Comparison of ENCODE assay signal across 37 mouse cellular contexts in genomic region chr1:93988786-93989185, GRCm38 (mm10). TPM values are rescaled to one million over a fixed set of nuclear protein-coding genes. Genes with fewer than 3 reads are reported as not detected.
DNase-seq lines count a peak whose midpoint lies in the region; ATAC-seq and TF ChIP-seq lines count a peak whose summit lies in the region.
"Had no signal": no experiment of that assay in that cellular context is flagged by ENCODE, and none has a peak within 500 bp of the region (broad histone marks: within the 10 kb centered on the region; RNA-seq: fewer than 3 reads in every experiment).

No protein-coding gene starts in this region.

- WGBS in heart, postnatal 0 days, result 45% methylated on average over 3 of the region's 3 CpGs
- WGBS in embryonic facial prominence, embryonic 10.5 days, result 71% methylated on average over 3 of the region's 3 CpGs

- no peaks in the 10 kb centered on the region for H3K27me3 ChIP-seq in heart, postnatal 0 days (ENCODE audit: control insufficient read depth, insufficient read depth, low read length)
- no peaks in the 10 kb centered on the region for H3K27me3 ChIP-seq in embryonic facial prominence, embryonic 10.5 days (replicated peaks; ENCODE audit: low read depth, poor library complexity, severe bottlenecking)
- H3K27me3 ChIP-seq: embryonic facial prominence, embryonic 13.5 days; forebrain, embryonic 15.5 days; hindbrain, embryonic 13.5 days; limb, embryonic 13.5 days; lung, embryonic 15.5 days; neural tube, embryonic 12.5 days had no signal

- TF ChIP-seq CTCF in heart, postnatal 0 days (IDR thresholded peaks at IDR 0.05; ENCODE audit: low read depth), result peak; percentile 39
- TF ChIP-seq CTCF in layer of hippocampus, adult 2 months (conservative IDR thresholded peaks at IDR 0.05), result peak; percentile 49

- peak; percentile 62 to 75 for DNase-seq in adrenal gland, adult (ENCODE audit: inconsistent age in 2 of 2, low spot score in 1 of 2)
- DNase-seq in adrenal gland, postnatal 4 days (ENCODE audit: low spot score in 2 of 2), result no peak
- DNase-seq in heart, postnatal 0 days (ENCODE audit: low spot score), result no peak
- no peak for DNase-seq in heart, adult 9 months (ENCODE audit: low spot score in 2 of 2)
- no peak for DNase-seq in layer of hippocampus, adult 2 months (ENCODE audit: low spot score in 2 of 2)
- DNase-seq in layer of hippocampus, postnatal 14 days (ENCODE audit: low spot score in 2 of 2), result no peak
- no peak for DNase-seq in embryonic facial prominence, embryonic 10.5 days (ENCODE audit: low spot score)
- no peak for DNase-seq in testis, postnatal 10 days (ENCODE audit: low spot score)
- DNase-seq: cerebellum, adult 9-11 months; embryo, embryonic 11 days; gastrocnemius, postnatal 25 days; heart, postnatal 4 days; kidney, adult 9 months; kidney, postnatal 14 days; right cerebral cortex, adult 18-20 months; spleen, adult 18-20 months; thymus, adult 2 months; thymus, postnatal 36 days had no signal

- H3K4me1 ChIP-seq in heart, postnatal 0 days (ENCODE audit: control insufficient read depth, insufficient read depth), result no peaks in the 10 kb centered on the region
- no peaks in the 10 kb centered on the region for H3K4me1 ChIP-seq in embryonic facial prominence, embryonic 10.5 days
- H3K4me1 ChIP-seq: embryonic facial prominence, embryonic 13.5 days; forebrain, embryonic 10.5 days; forebrain, embryonic 15.5 days; hindbrain, embryonic 13.5 days; limb, embryonic 13.5 days; lung, embryonic 15.5 days; midbrain, embryonic 10.5 days; neural tube, embryonic 12.5 days had no signal

- no peak for TF ChIP-seq EP300 in heart, postnatal 0 days (IDR thresholded peaks at IDR 0.05; ENCODE audit: low read depth)

- no peaks in the 10 kb centered on the region for H3K36me3 ChIP-seq in heart, postnatal 0 days (replicated peaks; ENCODE audit: control insufficient read depth, insufficient read depth, low read length)
- H3K36me3 ChIP-seq in embryonic facial prominence, embryonic 10.5 days (replicated peaks), result no peaks in the 10 kb centered on the region
- H3K36me3 ChIP-seq: embryonic facial prominence, embryonic 13.5 days; forebrain, embryonic 10.5 days; forebrain, embryonic 15.5 days; hindbrain, embryonic 13.5 days; limb, embryonic 13.5 days; lung, embryonic 15.5 days; midbrain, embryonic 10.5 days; neural tube, embryonic 12.5 days had no signal

- no peak for ATAC-seq in heart, postnatal 0 days (ENCODE audit: insufficient read depth, low read depth)
- ATAC-seq: forebrain, embryonic 15.5 days; inflammation-experienced regulatory T-cells, adult 6 months had no signal

- H3K9me3 ChIP-seq in heart, postnatal 0 days (replicated peaks; ENCODE audit: control insufficient read depth, low read length), result no peaks in the 10 kb centered on the region
- H3K9me3 ChIP-seq in embryonic facial prominence, embryonic 10.5 days, result no peaks in the 10 kb centered on the region
- H3K9me3 ChIP-seq: embryonic facial prominence, embryonic 13.5 days; forebrain, embryonic 10.5 days; forebrain, embryonic 15.5 days; hindbrain, embryonic 13.5 days; limb, embryonic 13.5 days; lung, embryonic 15.5 days; midbrain, embryonic 10.5 days; neural tube, embryonic 12.5 days had no signal

- no peak overlapping the region for H3K27ac ChIP-seq in heart, postnatal 0 days (ENCODE audit: low read depth)
- no peak overlapping the region for H3K27ac ChIP-seq in layer of hippocampus, adult 2 months
- no peak overlapping the region for H3K27ac ChIP-seq in embryonic facial prominence, embryonic 10.5 days (replicated peaks)
- H3K27ac ChIP-seq: embryonic facial prominence, embryonic 13.5 days; forebrain, embryonic 10.5 days; forebrain, embryonic 15.5 days; hindbrain, embryonic 13.5 days; limb, embryonic 13.5 days; lung, embryonic 15.5 days; midbrain, embryonic 10.5 days; neural tube, embryonic 12.5 days had no signal

- H3K4me2 ChIP-seq in heart, postnatal 0 days (ENCODE audit: low read depth, low read length), result no peak overlapping the region
- H3K4me2 ChIP-seq: embryonic facial prominence, embryonic 13.5 days; forebrain, embryonic 15.5 days; hindbrain, embryonic 13.5 days; limb, embryonic 13.5 days; liver, embryonic 11.5 days; lung, embryonic 15.5 days; neural tube, embryonic 12.5 days had no signal

- no peak overlapping the region for H3K9ac ChIP-seq in heart, postnatal 0 days (replicated peaks; ENCODE audit: low read depth, low read length)
- H3K9ac ChIP-seq: embryonic facial prominence, embryonic 13.5 days; forebrain, embryonic 15.5 days; hindbrain, embryonic 13.5 days; limb, embryonic 13.5 days; lung, embryonic 15.5 days; neural tube, embryonic 12.5 days had no signal

- no peak overlapping the region for H3K4me3 ChIP-seq in heart, postnatal 0 days (ENCODE audit: low read depth, low read length)
- H3K4me3 ChIP-seq in layer of hippocampus, adult 2 months, result no peak overlapping the region
- no peak overlapping the region for H3K4me3 ChIP-seq in embryonic facial prominence, embryonic 10.5 days
- H3K4me3 ChIP-seq: embryonic facial prominence, embryonic 13.5 days; forebrain, embryonic 10.5 days; forebrain, embryonic 15.5 days; hindbrain, embryonic 13.5 days; limb, embryonic 13.5 days; lung, embryonic 15.5 days; midbrain, embryonic 10.5 days; myocyte; neural tube, embryonic 12.5 days had no signal

RNA-seq across cellular contexts. Expression of gene Gal3st2c, which starts 1.5 kb away (rescaled TPM):
- total RNA-seq in adrenal gland, postnatal 4 days (2021), result under 1 TPM; 0.08 to 0.11 TPM
- 0.43 and 0.99 TPM in 2 replicates for total RNA-seq in heart, postnatal 0 days (2014; rRNA removed; ENCODE audit: low replicate concordance)
- 0.14 and 0.19 TPM in 2 replicates for polyA plus RNA-seq in heart, postnatal 0 days (2015; fragmentation: Nextera tagmentation; extraction: Ambion mirVana)
- under 1 TPM in 1 of 2 experiments, not detected in 1; 0.10 TPM for total RNA-seq in layer of hippocampus, adult 2 months (2021)
- total RNA-seq in layer of hippocampus, postnatal 14 days (2021), result under 1 TPM; 0.05 TPM
- polyA plus RNA-seq in embryonic facial prominence, embryonic 10.5 days (2016; fragmentation: Nextera tagmentation; extraction: Ambion mirVana), result not detected in 2 replicates
- total RNA-seq: megakaryocyte progenitor cell, adult 5-6 weeks; midbrain, postnatal 0 days had no signal
- polyA plus RNA-seq: embryonic facial prominence, embryonic 13.5 days; forebrain, embryonic 10.5 days; forebrain, embryonic 15.5 days; frontal cortex, adult 2 months; hindbrain, embryonic 13.5 days; limb, embryonic 13.5 days; liver, embryonic 11.5 days; liver, embryonic 16.5 days; lung, embryonic 15.5 days; midbrain, embryonic 10.5 days; midbrain, postnatal 0 days; myocyte; neural tube, embryonic 12.5 days; stomach, embryonic 16.5 days had no signal

RNA-seq across cellular contexts. Expression of gene Neu4, which starts 31.5 kb away (rescaled TPM):
- not detected for total RNA-seq in adrenal gland, postnatal 4 days (2021)
- not detected in 2 replicates for total RNA-seq in heart, postnatal 0 days (2014; rRNA removed; ENCODE audit: low replicate concordance)
- polyA plus RNA-seq in heart, postnatal 0 days (2015; fragmentation: Nextera tagmentation; extraction: Ambion mirVana), result not detected in 2 replicates
- 10 to 100 TPM in 1 of 2 experiments, 1 to 10 TPM in 1; 9.4 to 10.6 TPM for total RNA-seq in layer of hippocampus, adult 2 months (2021)
- 10 to 100 TPM; 22.6 to 25.3 TPM for total RNA-seq in layer of hippocampus, postnatal 14 days (2021)
- polyA plus RNA-seq in embryonic facial prominence, embryonic 10.5 days (2016; fragmentation: Nextera tagmentation; extraction: Ambion mirVana), result not detected in 2 replicates
- total RNA-seq: adrenal gland, adult 18-20 months; gastrocnemius, adult 18-20 months; gastrocnemius, postnatal 25 days; heart, postnatal 4 days; megakaryocyte progenitor cell, adult 5-6 weeks had no signal
- polyA plus RNA-seq: embryonic facial prominence, embryonic 13.5 days; forebrain, embryonic 10.5 days; forebrain, embryonic 15.5 days; heart, embryonic 14.5 days; hindbrain, embryonic 13.5 days; limb, embryonic 13.5 days; liver, embryonic 11.5 days; liver, embryonic 16.5 days; lung, embryonic 15.5 days; midbrain, embryonic 10.5 days; myocyte; neural tube, embryonic 12.5 days; stomach, embryonic 16.5 days; thymus, adult 2 months had no signal

Comparison
In these comparisons a context has a peak if more than half of its experiments do, and no peak if none do; other contexts are left out.
1. DNase-seq: peak in adrenal gland, adult (2 of 2); none in adrenal gland, postnatal 4 days (0 of 2), heart, postnatal 0 days (single experiment), heart, adult 9 months (0 of 2), layer of hippocampus, adult 2 months (0 of 2), layer of hippocampus, postnatal 14 days (0 of 2), embryonic facial prominence, embryonic 10.5 days (single experiment) and testis, postnatal 10 days (single experiment).
2. RNA of gene Neu4, which starts 31.5 kb away (total RNA-seq): 22.6 to 25.3 TPM in layer of hippocampus, postnatal 14 days and 9.4 to 10.6 TPM in layer of hippocampus, adult 2 months; not detected in adrenal gland, postnatal 4 days and not detected in heart, postnatal 0 days; every median in the first group is over 10 times any median in the second.